Mouse (Mus musculus) macrophage (primary cell): Measurements from ENCODE around the gene 4930442H23Rik. TPM values are rescaled to one million over a fixed set of nuclear protein-coding genes. Genes with fewer than 3 reads are reported as not detected.

Experiments
- H3K27ac ChIP-seq: fragments of 350-480 bp; formaldehyde crosslinking; 2 replicates; pipeline ENCODE4 v1.9.0; 2021
- H3K36me3 ChIP-seq: fragments of 350-480 bp; formaldehyde crosslinking; 2 replicates; pipeline ENCODE4 v1.9.0; 2021; ENCODE audit errors: inconsistent target
- H3K4me3 ChIP-seq: fragments of 350-480 bp; formaldehyde crosslinking; 2 replicates; pipeline ENCODE4 v1.9.0; 2021; ENCODE audit errors: inconsistent target
- H3K79me2 ChIP-seq: fragments of 350-480 bp; formaldehyde crosslinking; 2 replicates; pipeline ENCODE4 v1.9.0; 2021; ENCODE audit errors: inconsistent target
- WGBS: methylation state at CpG from one replicate; pipeline ENCODE4 v1.1.7; 2026; ENCODE audit warnings: inconsistent platforms; ENCODE audit not compliant: missing documents; 5-methylcytosine and 5-hydroxymethylcytosine counted together
- polyA plus RNA-seq: library from polyadenylated mRNA; stranded (reverse); fragments of 250-400 nt; gene quantifications from 3 replicates; pipeline ENCODE4 v1.2.4, GENCODE M21; 2018; ENCODE audit warnings: inconsistent platforms

4930442H23Rik gene
- polyA plus RNA-seq, 1 experiment from 2014 or later: not detected

DNA sequence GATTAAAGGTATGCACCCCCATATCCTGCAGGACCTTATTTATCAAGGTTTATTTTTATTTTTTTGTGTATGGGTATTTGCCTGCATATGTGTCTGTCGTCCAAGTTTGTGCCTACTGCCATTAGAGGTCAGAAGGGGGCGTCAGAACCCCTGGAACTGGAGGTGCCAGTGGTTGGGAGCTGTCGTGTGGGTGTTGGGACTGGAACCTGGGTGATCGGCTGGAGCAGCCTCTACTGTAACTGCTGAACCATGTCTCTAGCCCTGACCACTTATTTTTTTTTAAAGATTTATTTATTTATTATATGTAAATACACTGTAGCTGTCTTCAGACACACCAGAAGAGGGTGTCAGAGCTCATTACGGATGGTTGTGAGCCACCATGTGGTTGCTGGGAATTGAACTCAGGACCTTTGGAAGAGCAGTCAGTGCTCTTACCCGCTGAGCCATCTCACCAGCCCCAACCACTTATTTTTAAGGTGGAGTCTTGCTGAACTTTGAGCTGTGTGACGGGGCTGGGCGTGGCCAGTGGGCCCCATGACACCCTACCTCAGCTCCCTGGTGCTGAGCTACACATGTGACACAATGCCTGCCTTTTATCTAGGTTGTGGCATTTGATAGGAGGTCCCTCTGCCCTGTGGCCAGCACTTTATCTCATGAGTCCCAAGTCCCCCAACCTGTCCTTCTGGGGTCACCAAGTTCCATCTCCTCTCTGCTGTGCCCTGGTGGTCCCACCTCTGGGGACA, 19.5 kb upstream of the 4930442H23Rik start:
- Histone ChIP-seq H3K36me3 (no peaks in the 10 kb centered on the region), H3K4me3 (no peak overlapping the region), H3K27ac (no peak overlapping the region), H3K79me2 (no peaks in the 10 kb centered on the region)
- WGBS: 82% methylated on average over 7 of the region's 8 CpGs

DNA sequence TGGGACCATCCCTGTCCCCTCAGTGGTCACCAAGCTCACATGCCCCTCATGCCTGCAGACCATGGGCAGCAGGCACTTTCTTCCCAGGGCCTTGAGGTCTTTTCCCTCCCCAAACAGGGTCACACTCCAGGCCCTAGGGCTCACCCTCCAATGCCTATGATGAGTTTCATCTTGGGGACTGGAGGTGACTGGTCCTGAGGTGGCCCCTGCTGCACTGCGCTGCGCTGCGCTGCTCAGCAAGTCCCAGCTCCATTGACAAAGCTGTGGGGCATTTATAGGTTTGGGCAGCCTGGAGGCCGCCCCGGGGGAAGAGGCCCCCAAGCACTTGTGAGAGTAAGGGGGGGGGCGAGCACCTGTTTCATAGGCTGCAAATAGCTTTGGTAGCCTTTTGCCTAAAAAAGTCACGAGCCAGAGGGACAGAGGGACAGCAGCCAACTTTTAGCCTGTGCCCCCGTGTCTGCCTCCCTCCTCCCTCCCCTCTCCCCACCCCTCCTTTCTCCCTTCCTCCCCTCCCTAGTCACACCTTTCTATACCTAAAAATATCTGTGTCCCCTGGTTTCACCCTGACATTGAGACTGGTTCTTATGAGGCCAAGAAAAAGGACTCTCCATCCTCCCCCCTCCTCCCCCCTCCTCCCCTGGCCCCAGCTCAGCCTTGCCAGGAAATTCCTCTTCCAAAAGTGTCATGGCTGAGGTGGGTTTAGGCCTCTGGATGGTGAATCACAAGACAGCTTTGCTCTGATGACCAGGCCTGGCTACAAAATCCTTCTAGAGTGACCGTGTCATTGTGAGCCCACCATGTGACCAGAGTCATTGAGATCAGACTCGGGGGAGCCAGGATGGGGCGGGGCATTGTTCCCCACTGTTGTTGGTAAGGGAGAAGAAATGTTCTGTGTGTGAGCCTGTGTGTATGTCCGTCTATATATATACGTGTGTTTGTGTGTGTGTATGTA, 18.4 kb upstream of the 4930442H23Rik start, which contains the start of gene Nmrk2:
Nmrk2 (minus strand) TSS at position 245 of the 952 bp plus-strand sequence.
- Histone ChIP-seq H3K79me2 (no peaks in the 10 kb centered on the region), H3K27ac (no peak within 1 kb of the TSS), H3K36me3 (no peaks in the 10 kb centered on the region), H3K4me3 (no peak within 1 kb of the TSS)
- 81% methylated on average over 13 of the region's 13 CpGs for WGBS

DNA sequence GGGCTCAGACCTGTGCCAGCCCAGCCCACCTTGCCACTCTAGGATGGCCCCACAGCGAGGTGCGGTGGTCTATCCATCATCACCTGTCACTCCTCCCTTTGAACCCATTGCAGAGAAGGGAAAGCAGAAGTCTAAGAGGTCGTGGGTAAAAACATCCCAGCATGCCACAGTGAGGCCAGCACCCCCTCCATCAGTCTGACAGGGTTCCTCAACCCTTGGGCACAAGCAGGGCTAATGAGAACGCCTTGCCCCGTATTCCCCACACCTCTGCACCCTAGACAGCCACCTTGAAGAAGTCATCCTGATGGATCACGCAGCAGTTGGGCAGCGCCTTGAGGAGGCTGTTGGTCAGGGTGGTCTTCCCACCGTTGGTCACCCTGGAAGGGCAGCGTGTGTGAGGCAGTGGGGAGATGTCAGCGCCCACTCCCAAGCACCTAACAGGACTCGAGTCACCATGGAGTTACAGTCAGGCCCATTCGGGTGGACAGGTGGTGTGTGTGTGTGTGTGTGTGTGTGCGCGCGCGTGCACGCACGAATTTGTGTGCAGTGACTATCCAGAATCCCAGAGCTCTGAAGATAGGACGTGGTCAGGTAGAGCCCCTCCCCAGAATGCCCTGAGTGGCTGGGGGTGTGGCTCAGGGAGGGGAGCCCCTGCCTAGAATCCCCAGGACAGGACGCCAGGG, 17.1 kb upstream of the 4930442H23Rik start:
- WGBS: 85% methylated on average over 19 of the region's 20 CpGs
- no peak overlapping the region for H3K27ac ChIP-seq
- no peak overlapping the region for H3K4me3 ChIP-seq
- H3K79me2 ChIP-seq: no peaks in the 10 kb centered on the region
- no peaks in the 10 kb centered on the region for H3K36me3 ChIP-seq

DNA sequence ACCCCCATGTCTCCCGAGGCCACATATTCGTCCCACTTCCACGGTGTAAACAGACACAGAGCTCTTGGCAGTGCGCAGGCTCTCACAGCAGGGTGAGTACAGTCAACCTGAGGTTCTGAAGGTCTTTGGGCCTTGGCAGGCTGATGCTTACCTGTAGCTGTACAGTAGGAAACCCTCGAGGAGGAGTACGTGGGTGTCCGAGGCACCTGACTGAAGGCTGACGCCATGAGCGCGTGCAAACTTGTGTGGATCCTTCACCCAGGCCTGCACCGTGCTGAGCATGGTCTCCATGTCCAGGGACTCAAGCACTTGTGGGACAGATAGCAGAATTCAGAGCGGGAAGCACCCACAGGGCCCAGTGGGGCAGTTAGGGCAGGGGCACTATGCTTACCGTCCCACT, 16.5 kb upstream of the 4930442H23Rik start:
- Histone ChIP-seq H3K27ac (no peak overlapping the region), H3K36me3 (no peaks in the 10 kb centered on the region), H3K79me2 (no peaks in the 10 kb centered on the region), H3K4me3 (no peak overlapping the region)
- 92% methylated on average over 13 of the region's 13 CpGs for WGBS

DNA sequence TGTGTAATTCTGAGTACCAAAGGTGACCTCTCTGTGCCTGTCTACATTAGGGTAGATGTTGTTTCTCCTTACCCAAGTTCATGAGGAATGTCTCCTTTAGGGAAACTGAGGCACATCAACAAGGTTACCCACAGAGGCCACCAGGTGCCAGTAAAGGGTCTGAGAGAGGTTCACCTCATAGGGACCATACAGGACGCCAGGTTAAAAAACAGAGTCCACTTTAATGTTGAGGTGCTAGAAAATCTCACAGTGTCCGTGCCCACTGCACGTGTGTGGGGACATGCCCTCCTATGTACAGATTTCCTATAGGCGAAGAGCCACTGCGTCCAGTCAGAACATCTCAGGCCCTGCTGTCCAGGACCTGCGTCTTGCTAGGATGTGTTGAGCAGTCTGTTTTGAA, 15.3 kb upstream of the 4930442H23Rik start:
- Histone ChIP-seq H3K79me2 (no peaks in the 10 kb centered on the region), H3K4me3 (no peak overlapping the region), H3K27ac (no peak overlapping the region), H3K36me3 (no peaks in the 10 kb centered on the region)
- WGBS: 92% methylated on average over 6 of the region's 6 CpGs

DNA sequence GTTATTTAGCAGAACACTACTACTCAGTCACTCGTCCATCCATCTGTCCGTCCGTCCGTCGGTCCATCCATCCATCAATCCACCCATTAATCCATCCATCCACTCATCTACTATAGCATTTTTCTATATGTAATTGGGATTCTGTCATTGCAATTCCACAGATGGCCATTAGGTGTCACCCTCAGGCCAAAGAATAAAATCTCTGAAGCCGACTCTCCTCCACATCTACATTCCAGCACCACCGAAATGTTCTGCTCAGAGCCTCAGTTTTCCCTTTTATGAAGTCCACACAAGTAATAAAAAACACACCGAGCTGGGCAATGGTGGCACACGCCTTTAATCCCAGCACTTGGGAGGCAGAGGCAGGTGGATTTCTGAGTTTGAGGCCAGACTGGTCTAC, 14.6 kb upstream of the 4930442H23Rik start:
- 0% methylated on average over 9 of the region's 9 CpGs for WGBS
- Histone ChIP-seq H3K27ac (no peak overlapping the region), H3K4me3 (no peak overlapping the region), H3K36me3 (no peaks in the 10 kb centered on the region), H3K79me2 (no peaks in the 10 kb centered on the region)

DNA sequence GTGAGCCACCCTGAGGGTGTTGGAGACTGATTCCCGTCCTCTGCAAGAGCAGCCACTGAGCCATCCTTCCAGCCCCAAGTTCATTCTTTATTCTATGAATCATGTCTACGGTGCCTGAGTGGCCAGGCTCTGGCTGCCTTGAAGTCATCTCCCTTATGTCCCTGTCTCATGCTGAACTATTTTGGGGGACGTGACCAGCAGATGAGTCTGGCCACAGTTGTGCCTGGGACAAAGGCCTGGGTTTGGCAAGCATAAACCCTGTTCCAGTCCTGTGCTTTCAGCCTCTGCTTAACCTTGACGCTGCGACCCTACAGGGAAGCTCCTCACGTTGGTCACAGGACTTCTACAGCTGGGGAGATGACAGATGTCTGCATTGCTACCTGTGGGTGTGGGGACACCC, 13.7 kb upstream of the 4930442H23Rik start:
- Histone ChIP-seq H3K4me3 (no peak overlapping the region), H3K27ac (no peak overlapping the region), H3K36me3 (no peaks in the 10 kb centered on the region), H3K79me2 (no peaks in the 10 kb centered on the region)
- 65% methylated on average over 6 of the region's 6 CpGs for WGBS

DNA sequence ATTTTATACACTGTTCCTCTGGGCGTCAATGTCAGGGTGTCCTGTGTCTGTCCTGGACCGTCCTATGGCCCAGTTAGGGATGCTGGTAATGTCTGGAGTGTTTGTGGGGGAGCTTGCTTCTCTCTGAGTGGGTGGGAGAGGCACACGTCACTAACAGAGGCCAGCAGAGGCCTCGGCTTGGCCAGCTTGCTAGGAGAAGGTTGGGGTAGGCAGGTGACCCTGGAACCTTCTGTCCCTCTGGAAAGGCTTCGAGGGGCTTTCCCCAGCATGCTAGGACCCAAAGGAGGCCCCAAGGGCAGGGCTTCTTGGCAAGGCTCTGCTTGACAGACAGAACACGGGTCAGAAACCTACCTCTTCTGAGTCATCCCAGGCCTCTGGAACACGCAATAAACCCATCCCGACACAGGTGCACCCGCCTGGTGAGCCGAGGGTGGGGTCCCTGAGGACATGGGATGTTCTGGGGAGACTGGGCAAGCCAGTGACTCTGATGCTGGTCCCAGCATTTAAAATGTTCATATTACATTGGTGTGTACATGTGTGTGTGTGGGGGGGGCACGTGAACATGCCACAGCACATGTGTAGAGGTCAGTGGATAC, 12.9 kb upstream of the 4930442H23Rik start:
- Histone ChIP-seq H3K36me3 (no peaks in the 10 kb centered on the region), H3K4me3 (no peak overlapping the region), H3K79me2 (no peaks in the 10 kb centered on the region), H3K27ac (no peak overlapping the region)
- 81% methylated on average over 11 of the region's 11 CpGs for WGBS

DNA sequence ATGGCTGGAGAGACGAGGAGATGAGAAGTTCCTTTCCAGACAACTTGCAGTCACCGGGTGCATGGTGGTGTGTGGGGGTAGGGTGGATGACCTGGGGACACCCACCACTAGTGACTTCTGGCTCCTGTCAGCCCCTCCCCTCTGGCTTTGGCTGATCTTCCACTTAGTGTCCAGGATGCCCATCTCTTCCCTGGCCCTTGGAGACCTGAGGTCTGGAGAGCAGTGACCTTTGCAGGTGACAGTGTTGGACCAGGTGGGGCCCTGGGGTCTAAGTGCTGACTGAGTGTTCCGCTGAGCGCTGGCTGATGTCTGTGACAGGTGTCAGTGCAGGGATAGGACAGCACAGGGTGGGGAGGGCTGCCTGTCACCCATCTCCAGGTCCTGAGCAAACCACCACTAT, 11.7 kb upstream of the 4930442H23Rik start:
- H3K27ac ChIP-seq: no peak overlapping the region
- no peak overlapping the region for H3K4me3 ChIP-seq
- H3K36me3 ChIP-seq: no peaks in the 10 kb centered on the region
- WGBS: 82% methylated on average over 4 of the region's 4 CpGs
- H3K79me2 ChIP-seq: no peaks in the 10 kb centered on the region

DNA sequence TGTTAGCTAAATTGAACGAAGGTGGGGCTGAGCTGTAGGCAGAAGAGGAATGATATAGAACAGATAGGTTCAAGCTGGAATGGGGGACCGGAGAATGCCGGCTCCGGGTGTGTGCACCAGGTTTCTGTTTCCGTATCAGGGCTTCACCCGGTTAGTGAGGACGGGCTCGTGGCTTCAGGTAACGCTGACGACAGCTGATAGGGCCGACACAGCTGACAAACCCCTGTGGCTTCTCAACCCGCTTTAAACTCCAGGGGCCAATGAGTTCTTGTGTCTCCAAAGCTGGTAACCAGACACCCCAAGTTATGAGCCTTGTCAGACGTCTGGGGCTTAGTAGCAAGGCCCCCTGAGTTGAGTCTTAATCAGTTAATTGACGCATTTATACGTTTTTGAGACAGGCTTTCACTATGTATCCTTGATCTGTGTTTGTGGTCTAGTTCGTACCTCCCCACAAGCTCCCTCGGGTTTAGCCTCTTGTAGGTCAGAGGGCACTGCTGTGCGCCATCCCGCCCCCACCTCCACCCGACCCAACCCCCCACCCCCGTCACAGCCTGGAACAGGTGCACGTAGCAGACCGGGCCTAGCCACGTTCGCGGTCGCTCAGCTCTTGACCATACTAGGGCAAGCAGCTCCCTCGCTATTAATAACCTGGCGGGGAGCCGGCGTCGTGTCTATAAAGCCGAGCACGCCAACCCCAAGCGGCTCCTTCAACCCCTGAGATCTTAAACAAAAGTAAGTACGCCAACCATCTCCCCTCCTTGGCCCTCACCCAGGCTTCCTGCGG, 10.5 kb upstream of the 4930442H23Rik start:
- no peaks in the 10 kb centered on the region for H3K79me2 ChIP-seq
- no peaks in the 10 kb centered on the region for H3K36me3 ChIP-seq
- H3K4me3 ChIP-seq: no peak overlapping the region
- H3K27ac ChIP-seq: no peak overlapping the region
- 12% methylated on average over 29 of the region's 37 CpGs for WGBS

DNA sequence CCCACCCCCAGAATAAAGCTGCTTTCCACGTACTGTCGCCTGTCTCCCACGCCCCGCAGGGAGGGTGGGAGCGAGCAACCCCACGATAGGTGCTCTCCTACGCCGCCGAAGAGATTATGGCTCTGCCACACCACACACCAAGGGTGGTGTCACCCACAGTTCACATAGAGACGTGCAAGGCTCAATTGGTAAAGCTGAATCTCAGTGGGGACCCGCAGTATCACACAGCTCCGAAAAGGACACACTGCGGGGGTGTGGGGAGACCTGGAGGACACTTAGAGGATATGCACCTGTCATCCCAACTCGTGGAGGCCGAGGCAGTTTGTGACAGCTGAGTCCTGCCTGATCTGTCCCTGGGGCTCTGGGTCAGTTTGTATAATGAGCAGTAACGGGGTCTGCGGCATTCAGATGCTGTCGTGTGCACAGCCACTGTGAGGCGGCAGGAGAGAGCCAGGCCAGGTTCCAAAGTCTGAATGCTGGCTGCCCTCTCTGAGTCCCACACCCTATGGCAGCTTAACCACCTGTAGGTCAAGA, 9.4 kb upstream of the 4930442H23Rik start:
- peaks cover under 1% of the 10 kb centered on the region; the same call in 1 of the 2 replicates for H3K79me2 ChIP-seq
- peak overlapping the region; percentile 11; the same call in 1 of the 2 replicates for H3K4me3 ChIP-seq
- H3K27ac ChIP-seq: no peak overlapping the region
- peaks cover 7% of the 10 kb centered on the region; the same call in 1 of the 2 replicates for H3K36me3 ChIP-seq
- 6% methylated on average over 19 of the region's 19 CpGs for WGBS

DNA sequence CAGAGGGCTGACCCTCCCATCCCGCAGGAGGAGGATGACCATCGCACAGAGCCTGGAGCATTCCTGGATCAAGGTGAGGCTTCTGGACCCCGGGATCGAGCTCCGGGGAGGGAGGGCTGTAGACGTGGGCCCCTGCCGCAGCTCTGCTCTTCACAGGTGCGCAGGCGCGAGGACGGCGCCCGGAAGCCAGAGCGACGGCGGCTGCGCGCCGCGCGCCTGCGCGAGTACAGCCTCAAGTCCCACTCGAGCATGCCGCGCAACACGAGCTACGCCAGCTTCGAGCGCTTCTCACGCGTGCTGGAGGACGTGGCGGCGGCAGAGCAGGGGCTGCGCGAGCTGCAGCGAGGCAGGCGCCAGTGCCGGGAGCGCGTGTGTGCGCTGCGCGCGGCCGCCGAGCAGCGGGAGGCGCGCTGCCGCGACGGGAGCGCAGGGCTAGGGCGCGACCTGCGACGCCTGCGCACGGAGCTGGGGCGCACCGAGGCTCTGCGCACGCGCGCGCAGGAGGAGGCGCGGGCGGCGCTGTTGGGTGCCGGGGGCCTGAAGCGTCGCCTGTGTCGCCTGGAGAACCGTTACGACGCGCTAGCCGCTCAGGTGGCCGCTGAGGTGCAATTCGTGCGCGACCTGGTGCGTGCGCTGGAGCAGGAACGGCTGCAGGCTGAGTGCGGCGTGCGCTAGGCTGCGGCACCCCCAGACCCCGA, 8.8 kb upstream of the 4930442H23Rik start:
- H3K79me2 ChIP-seq: peaks cover 6% of the 10 kb centered on the region; the same call in 1 of the 2 replicates
- WGBS: 1% methylated on average over 71 of the region's 93 CpGs
- peak overlapping the region; percentile 37 for H3K4me3 ChIP-seq
- peak overlapping the region; percentile 63 for H3K27ac ChIP-seq
- peaks cover 13% of the 10 kb centered on the region; the same call in 1 of the 2 replicates for H3K36me3 ChIP-seq
